Mouse (Mus musculus) cerebellum, postnatal 14 days (tissue): ENCODE results near the gene Mau2.
"Not testable (repeated sequence)": the region's sequence is repeated elsewhere in the genome, so short reads cannot be mapped to it uniquely, and the experiment has no call there.

ENCODE experiments used
- DNase-seq, 2 experiments: peaks; one replicate each; pipeline ENCODE4 v3.0.0; 2021; ENCODE audit warnings: mixed read lengths in 2 of 2

The Mau2 gene

DNA sequence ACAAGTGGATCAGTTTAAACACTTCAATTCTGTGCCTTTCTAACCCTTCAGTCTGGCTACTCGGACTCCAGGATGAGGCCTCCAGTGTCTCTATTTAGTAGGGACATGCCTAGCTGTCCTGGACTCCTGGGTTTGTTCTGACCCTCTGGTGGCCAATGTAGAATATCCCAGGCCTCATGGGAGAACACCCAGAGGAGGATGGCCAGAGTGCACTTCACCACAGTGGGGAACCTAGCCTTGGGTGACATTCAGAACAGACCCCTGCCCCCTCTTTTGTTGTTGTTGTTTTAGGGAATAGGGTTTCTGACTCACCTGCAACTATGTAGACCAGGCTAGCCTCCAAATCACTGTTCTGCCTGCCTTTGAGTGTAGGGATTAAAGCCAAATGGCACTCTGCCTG is 27.5 kb downstream of the Mau2 start:
- DNase-seq = no peak

GRCm38 (mm10) chr8:70012763-70013162 is 29.8 kb downstream of the Mau2 start:
- no peak for DNase-seq

DNA sequence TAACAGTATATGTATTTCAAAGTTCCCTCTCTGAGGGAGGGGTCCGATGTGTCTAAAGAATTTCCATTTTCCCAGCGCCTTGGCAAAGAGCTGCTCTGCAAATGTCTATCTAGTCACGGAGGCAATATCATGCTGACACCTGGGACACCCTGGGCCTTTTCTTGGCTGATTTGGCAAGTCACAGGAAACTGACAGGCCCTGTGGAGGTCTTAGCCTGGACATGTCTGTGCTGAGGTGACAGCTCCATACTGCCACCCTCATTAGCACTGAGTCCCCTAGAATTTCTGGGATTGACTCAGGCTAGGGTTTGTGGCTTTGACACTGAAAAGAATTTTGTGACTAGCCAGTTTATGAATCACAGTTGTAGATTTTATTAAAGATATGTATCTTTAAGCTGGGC is 30.2 kb downstream of the Mau2 start:
- DNase-seq = peak in 1 of 2 experiments; percentile 32

GRCm38 (mm10) chr8:70010796-70011195 is 31.7 kb downstream of the Mau2 start:
- DNase-seq = peak; percentile 77 to 86

- DNase-seq = no peak
These were observed 37.4 kb downstream of the Mau2 start for GRCm38 (mm10) chr8:70005178-70005577.

GRCm38 (mm10) chr8:70004345-70004744 is 38.2 kb downstream of the Mau2 start:
- DNase-seq = no peak

DNA sequence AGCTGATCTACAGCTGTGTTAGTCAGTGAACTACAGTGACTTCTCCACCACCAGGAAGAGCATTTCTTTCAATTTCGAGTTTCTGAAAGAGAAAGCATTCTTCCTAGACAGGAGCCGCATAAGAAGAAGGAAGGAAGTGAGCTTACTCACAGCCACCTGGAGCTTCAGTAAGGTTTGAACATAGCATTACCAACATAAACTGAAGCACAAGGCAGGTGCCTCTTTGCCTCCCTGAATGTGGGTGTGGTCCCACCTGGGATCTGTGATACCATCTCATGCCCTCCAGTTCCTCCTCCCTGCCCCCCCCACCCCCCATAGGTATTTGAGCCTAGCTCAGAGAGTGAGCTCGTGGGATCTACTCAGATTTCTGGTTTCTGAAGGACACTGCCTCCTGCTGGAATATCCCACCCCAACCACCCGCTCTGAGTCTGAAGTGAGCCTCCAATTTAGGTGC is 39.3 kb downstream of the Mau2 start:
- DNase-seq = no peak

DNA sequence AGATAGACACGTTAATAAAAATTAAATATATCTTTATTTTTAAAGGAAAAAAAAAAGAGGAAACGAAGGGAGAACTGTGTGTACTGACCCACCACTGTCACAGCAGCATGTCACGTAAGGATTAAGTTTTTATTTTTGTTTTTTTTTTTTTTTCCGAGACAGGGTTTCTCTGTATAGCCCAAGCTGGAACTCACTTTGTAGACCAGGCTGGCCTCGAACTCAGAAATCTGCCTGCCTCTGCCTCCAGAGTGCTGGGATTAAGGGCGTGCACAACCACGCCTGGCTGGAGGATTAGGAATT is 40.7 kb downstream of the Mau2 start:
- not testable (repeated sequence) for DNase-seq

DNA sequence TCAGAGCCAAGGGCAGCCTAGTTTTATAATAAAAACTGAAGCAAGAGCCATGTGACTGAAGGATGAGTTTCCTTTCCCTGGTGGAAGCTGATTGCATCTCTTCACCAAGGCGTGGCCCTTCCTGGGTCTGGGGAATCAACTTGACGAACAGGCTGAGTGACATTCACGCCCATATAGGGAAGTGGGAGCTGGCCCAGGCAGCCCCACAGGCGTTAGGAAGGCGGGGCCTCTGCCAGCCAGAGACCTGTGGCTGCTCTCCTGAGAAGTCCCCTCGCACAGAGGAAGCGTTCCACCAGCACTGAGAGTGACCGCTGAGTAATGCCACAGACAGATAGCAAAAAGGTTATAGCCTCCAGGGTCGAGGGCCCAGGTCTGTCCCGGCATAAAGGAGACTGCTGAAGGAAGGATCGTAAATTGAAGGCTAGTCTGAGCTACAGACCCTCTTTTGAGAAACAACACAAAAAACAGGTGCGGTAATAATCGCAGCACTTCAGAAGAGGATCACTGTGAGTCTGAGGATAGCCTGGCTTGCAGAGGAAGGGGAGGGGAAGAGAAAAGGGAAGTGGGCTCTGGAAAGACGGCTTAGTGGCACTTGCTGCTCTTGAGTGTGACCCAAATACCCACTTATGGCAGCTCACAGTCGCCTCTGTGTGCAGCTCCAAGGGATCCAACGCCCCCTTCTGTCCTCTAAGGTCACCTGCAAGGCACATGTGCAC is 41.2 kb downstream of the Mau2 start:
- DNase-seq = peak; percentile 41 to 51

DNA sequence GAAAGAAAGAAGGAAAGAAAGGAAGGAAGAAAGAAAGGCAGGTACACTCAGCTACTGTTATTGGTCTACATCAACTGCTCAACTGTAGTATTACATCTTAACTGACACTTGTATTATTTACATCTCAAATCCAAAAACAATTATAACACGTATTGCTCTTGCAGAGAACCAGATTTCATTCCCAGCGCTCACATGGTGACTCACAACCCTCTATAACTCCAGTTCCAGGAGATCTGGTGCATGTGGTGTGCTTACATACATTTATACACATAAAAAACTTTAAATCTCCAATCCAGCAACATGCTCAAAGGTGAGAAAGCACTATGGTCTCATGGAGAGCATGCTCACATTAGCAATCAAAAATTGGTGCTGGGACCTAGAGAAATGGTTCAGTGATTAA is 42.3 kb downstream of the Mau2 start:
- no peak for DNase-seq

DNA sequence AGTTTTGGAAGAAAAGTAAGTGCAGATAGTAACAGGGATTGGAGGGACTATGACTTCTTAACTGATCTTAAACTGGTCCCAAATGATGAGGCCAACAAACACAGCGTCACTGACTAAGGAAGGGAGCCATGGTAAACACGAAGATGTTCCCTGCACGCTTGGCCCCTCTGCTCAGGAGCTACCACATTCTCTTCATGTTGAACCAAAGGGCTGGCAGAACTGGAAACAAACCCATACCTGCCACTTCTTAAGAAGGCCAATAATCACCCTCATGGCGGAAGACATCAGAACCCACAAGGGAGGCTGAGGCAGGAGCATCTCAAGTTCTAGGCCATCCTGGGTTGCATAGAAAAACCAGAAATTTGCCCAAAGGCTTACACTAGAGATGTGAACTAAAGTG is 43.3 kb downstream of the Mau2 start:
- no peak for DNase-seq

GRCm38 (mm10) chr8:69998706-69999105 is 43.8 kb downstream of the Mau2 start:
- DNase-seq = no peak

DNA sequence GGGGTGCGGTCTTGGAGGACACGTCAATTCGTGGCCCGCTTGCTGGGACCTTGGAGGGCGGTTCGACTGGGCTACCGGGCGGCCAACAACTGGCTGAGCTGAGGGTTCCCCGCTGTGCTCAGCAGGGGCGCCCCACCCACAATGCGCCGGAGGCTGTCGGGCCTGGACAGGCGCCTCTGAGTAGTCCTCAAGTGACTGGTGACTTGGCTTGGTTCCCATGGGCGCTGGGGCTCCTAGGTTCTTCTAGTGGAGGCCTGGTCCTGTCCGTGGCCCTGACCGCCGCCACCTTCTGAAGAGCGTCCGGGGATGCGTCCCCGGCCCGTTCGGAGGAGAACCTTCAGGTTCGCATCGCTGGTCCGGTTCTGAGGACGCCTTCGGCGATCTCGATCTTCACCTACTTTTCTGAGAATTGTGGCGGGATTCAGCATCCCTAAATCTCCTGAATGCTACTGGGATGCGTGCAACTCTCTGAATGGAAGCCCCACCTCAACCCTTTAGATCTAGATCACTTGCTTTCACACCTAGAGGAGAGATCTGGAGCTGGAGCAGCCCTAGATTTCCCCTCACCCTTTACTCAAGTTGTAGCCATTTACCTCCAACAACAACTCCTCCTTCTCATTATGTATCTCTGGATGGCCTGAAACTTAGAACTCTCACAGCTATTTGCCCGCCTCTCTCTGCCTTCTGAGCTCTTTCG is 45.8 kb downstream of the Mau2 start:
- DNase-seq = no peak

DNA sequence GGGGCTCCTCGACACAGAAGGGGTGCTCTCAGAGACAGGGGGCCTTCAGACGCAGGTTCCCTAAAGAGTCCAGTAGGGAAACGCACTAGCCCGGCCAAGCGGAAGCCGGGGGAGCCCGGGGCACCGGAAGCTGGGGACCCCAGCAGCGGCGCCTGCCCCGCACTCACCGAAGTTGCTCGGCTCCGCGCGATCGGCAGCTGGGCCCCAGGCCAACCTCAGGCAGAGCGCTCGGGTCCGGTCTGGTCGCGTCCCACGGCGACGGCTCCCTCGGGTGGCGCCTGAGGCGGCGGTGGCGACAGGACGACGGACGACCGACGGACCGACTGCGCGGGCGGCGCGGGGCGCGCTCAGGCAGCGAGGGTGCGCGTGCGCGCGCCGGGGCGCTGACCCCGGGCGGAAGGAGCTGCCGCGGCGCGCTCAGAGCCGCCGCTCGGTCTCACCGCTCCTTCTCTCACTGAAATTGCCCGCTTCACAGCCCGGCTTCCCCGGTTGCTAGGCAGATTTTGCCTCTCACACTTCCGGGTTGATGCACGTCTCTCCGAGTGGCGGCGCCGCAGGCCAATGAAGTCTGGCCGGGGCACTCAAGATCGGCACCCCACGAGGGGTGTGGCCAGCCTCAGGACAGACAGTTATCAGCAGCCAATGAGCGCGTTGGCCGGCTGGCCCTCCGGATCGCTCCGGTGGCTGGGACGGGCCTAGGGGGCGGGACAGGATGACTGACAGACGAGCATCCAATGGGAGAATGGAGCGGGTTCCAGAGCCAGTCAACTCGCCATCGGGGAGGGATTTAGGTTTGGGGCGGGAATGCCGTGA is 46.6 kb downstream of the Mau2 start, which contains the start of gene Gatad2a:
Gatad2a (minus strand) TSS at position 609 of the 813 bp plus-strand sequence.
- peak; percentile 100 for DNase-seq

GRCm38 (mm10) chr8:69995422-69995775 is 47.1 kb downstream of the Mau2 start:
- DNase-seq = no peak

DNA sequence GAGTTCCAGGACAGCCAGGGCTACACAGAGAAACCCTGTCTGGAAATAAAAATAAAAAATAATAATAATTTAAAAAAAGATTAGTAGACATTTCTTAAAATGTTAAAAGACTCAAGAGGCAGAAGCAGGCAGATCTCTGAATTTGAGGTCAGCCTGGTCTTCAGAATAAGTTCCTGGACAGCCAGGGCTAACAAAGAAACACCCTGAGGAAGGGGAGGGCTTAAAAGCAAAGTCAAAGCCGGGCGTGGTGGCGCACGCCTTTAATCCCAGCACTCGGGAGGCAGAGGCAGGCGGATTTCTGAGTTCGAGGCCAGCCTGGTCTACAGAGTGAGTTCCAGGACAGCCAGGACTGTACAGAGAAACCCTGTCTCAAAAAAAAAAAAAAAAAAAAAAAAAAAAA is 53.6 kb downstream of the Mau2 start:
- not testable (repeated sequence) for DNase-seq

DNA sequence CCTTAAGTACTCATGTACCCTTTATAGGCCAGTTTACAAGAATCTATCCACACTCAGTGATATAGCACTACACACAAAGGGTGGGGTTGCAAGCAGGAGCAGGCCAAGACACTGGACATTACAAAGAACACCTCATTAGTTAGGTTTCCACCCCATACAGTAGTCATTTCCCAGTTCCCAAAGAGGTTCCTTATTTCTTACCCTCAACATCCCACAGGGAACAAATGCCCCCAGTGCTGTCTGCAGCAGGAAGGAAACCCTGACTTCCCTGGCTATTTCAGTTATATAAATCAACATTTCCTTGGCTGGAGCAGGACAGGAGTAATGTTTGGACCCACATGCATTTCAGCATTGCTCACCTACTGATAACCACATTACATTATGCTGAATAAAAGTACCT is 54.8 kb downstream of the Mau2 start:
- no peak for DNase-seq

DNA sequence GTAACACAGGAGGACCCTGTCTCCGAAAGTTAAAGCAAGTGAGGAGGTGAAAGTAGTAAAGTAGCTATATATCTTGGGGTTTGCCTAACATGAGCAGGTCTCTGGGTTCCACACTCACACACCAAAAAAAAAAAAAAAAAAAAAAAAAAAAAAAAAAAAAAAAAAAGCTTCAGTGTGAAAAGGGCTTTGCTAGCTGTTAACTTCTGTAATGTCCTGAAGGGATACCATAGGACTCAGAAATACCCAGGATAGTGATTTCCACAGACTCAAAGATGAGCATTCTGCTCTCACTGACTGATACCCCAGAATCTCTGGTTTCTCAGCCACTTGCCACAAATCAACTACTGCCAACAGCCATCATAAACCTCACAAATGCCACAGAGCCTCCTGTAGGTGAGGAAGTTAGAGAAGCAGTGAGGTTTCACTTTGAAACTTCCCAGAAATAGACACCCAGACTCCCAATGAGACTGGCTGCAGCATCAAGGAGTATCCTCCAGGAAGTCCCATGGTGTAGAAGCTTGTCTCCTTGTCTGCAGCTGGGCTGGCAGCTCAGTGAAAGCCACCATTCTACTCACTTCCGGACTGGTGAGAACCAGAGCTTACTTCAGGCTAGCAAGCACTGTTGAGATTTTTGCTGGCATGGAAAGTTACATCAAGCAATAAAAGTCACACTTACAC is 57.5 kb downstream of the Mau2 start:
- no peak for DNase-seq

GRCm38 (mm10) chr8:69978456-69978855 is 64.1 kb downstream of the Mau2 start:
- no peak for DNase-seq

GRCm38 (mm10) chr8:69974806-69975205 is 67.7 kb downstream of the Mau2 start:
- no peak for DNase-seq

GRCm38 (mm10) chr8:69974194-69974614 is 68.3 kb downstream of the Mau2 start:
- peak; percentile 95 to 97 for DNase-seq

GRCm38 (mm10) chr8:69973442-69974161 is 68.9 kb downstream of the Mau2 start:
- DNase-seq = peak; percentile 66 to 71
